Mouse (Mus musculus) kidney, embryonic 15.5 days (tissue): ENCODE measurements around the gene Gm14226. TPM values are rescaled to one million over a fixed set of nuclear protein-coding genes. Genes with fewer than 3 reads are reported as not detected.
"Not testable (repeated sequence)": the region's sequence is repeated elsewhere in the genome, so short reads cannot be mapped to it uniquely, and the experiment has no call there.

Experiments
- ATAC-seq: fragments of 200-750 bp; cut with Nextera tagmentation; replicated peaks from 2 replicates; pipeline ENCODE4 v1.8.0; 2017; ENCODE audit warnings: moderate TSS enrichment; ENCODE audit not compliant: low FRiP score
- H3K27ac ChIP-seq: fragments of 300-500 bp; sonication (generic); 2 replicates; pipeline ENCODE4 v1.5.1; 2015; ENCODE audit warnings: mild to moderate bottlenecking, inconsistent platforms
- H3K27me3 ChIP-seq: fragments of 300-500 bp; sonication (generic); 2 replicates; pipeline ENCODE4 v1.6.1; 2015; ENCODE audit warnings: inconsistent platforms
- H3K36me3 ChIP-seq: fragments of 300-500 bp; sonication (generic); 2 replicates; pipeline ENCODE4 v1.6.1; 2015; ENCODE audit warnings: inconsistent platforms
- H3K4me1 ChIP-seq: fragments of 300-500 bp; sonication (generic); 2 replicates; pipeline ENCODE4 v1.6.1; 2015; ENCODE audit warnings: inconsistent platforms
- H3K4me2 ChIP-seq: fragments of 300-500 bp; sonication (generic); 2 replicates; pipeline ENCODE4 v1.6.1; 2015; ENCODE audit warnings: moderate library complexity, mild to moderate bottlenecking, inconsistent platforms
- H3K4me3 ChIP-seq: fragments of 300-500 bp; sonication (generic); replicated peaks from 2 replicates; pipeline ENCODE4 v1.5.1; 2015; ENCODE audit warnings: mild to moderate bottlenecking, inconsistent platforms
- H3K9ac ChIP-seq: fragments of 300-500 bp; sonication (generic); 2 replicates; pipeline ENCODE4 v1.6.1; 2015; ENCODE audit warnings: mild to moderate bottlenecking, inconsistent platforms
- H3K9me3 ChIP-seq: fragments of 300-500 bp; sonication (generic); replicated peaks from 2 replicates; pipeline ENCODE4 v1.6.1; 2016; ENCODE audit warnings: inconsistent platforms
- WGBS: fragments of 180-500 bp; shearing (Covaris S2); methylation state at CpG from one replicate; pipeline ENCODE4 v1.1.7; 2015; ENCODE audit warnings: mixed read lengths; 5-methylcytosine and 5-hydroxymethylcytosine counted together
- polyA plus RNA-seq: library from polyadenylated mRNA; unstranded; fragments of >200 nt; fragmentation: Nextera tagmentation; extraction: Ambion mirVana; gene quantifications from 2 replicates; pipeline ENCODE4 v1.2.1, GENCODE M21; 2015

Gene Gm14226
- polyA plus RNA-seq, 1 experiment from 2014 or later = 2.0 TPM

DNA sequence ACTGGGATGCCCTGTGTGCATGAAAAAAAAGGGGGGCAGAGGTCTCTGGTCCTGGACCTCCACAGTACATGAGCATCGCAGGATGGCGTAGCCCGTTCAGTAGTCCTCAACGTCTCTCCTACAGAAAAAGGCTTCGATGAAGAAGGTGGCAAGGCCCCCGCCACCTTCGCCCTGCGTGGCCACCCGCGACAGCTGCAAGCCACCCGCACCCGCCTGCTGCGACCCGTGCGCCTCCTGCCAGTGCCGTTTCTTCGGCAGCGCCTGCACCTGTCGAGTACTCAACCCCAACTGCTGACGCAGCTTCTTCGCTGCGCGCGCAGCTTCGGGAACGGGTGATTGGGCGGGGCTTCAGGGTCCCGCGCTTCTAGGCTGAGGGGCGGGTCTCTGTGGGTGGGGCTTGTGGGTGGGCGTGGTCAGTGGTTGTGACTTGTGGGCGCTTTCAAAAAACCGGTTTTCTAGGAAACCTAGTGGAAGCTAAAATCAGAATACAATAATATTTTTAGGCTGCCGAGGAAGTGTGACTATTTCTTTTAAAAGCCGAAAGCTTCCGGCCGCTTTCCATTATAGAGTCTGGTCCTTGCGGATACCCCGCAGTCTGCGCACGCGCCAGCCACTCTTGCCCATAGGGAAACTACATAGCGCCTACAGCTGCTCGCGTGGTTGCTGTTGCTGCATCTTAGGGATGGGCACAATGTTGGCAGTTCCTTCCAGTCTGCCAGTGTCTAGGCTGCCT is 32.6 kb downstream of the Gm14226 start:
- H3K4me2 ChIP-seq = peak overlapping the region; percentile 94
- H3K9me3 ChIP-seq = no peaks in the 10 kb centered on the region
- under 1% methylated on average over 45 of the region's 45 CpGs for WGBS
- peak overlapping the region; percentile 91 for H3K27ac ChIP-seq
- peak overlapping the region; percentile 62 for H3K4me3 ChIP-seq
- H3K9ac ChIP-seq = peak overlapping the region; percentile 65
- 0 out of 2 replicates have a peak, but pooled peaks cover 3% of the 10 kb centered on the region for H3K27me3 ChIP-seq
- peaks cover 17% of the 10 kb centered on the region for H3K4me1 ChIP-seq
- no peaks in the 10 kb centered on the region for H3K36me3 ChIP-seq
- peak; percentile 95 for ATAC-seq

DNA sequence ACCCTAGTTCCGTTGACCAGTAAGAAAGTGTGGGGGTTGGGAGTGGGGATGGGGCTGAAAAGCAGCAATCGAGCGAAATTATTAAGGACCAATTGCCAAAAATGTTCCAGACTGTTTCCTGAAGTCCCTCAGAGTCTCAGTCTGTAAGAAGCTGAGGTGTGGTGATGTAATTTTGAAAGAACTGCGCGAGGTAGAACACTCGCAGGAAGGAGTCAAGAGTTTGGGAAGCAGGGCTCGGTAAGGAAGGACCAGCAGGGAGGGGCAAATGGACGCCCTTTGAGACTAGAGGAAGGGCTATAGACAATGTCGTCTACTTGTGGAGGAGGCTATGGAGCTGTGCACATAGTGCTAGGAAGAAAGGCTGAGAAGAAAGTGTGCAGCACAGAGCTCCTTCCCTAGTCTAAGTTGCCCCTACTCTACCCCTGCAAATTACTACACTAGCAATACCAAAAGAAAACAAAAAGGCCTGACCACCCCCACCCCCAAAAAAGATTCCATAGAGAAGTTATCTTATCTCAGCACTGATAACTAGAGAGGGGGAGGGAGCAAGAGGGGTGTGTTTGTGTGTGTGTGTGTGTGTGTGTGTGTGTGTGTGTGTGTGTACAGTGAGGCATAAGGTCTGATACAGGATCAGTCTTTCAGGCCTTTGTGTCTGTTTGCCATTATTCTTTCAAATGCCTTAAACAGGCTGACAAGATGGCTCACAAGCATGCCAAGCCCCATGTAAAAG is 33.7 kb downstream of the Gm14226 start:
- Histone ChIP-seq H3K4me3 (peak overlapping the region; percentile 62), H3K9me3 (no peaks in the 10 kb centered on the region), H3K27ac (peak overlapping the region; percentile 91), H3K9ac (peak overlapping the region; percentile 51), H3K4me2 (peak overlapping the region; percentile 94), H3K27me3 (0 out of 2 replicates have a peak, but pooled peaks cover 3% of the 10 kb centered on the region), H3K36me3 (no peaks in the 10 kb centered on the region), H3K4me1 (peaks cover 17% of the 10 kb centered on the region)
- WGBS = 17% methylated on average over 9 of the region's 9 CpGs
- ATAC-seq = no peak

DNA sequence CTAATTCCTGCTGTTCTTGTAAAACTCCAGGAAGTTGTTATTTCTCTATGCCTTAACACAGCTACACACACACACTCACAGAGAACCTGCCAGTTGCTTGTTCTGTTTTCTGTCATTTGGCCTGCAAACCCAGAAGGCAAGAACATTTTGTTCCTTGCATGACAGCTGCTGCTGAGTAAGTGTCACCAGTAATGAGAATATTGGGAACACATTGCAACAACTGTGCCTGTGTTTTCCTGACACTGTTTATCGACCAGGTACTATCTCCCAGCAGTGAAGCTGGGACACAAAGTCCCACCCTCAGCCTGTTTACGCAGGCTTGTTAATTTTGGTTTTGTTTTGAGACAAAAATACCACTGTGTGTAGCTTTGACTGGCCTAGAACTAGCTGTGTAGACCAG is 34.6 kb downstream of the Gm14226 start:
- 0 out of 2 replicates have a peak, but pooled peaks cover 3% of the 10 kb centered on the region for H3K27me3 ChIP-seq
- ATAC-seq = no peak
- no peaks in the 10 kb centered on the region for H3K36me3 ChIP-seq

DNA sequence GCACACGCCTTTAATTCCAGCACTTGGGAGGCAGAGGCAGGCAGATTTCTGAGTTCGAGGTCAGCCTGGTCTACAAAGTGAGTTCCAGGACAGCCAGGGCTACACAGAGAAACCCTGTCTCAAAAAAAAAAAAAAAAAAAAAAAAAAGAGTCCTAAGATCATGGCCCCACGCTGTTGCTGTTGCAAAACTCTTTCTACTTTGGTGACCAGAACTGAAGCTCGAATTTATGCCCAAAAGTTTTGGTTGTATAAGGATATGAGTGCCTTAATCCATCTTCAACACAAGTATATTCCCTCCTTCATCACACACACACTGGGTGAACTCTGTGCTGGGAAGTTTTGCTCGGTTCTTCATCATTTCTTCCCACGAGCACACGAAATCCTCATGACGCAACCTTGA is 35.4 kb downstream of the Gm14226 start:
- not testable (repeated sequence) for H3K9ac ChIP-seq, H3K9me3 ChIP-seq, H3K4me2 ChIP-seq, H3K27me3 ChIP-seq, H3K36me3 ChIP-seq, ATAC-seq, H3K27ac ChIP-seq, H3K4me3 ChIP-seq
- H3K4me1 ChIP-seq = peaks cover 17% of the 10 kb centered on the region
- 92% methylated on average over 8 of the region's 8 CpGs for WGBS

More for the DNA sequence above, 34.6 kb downstream of the Gm14226 start:
- no peak overlapping the region for H3K4me3 ChIP-seq
- WGBS = 88% methylated on average over 2 of the region's 2 CpGs
- H3K9me3 ChIP-seq = no peaks in the 10 kb centered on the region
- H3K9ac ChIP-seq = no peak overlapping the region
- H3K4me2 ChIP-seq = no peak overlapping the region
- no peak overlapping the region for H3K27ac ChIP-seq
- H3K4me1 ChIP-seq = peaks cover 17% of the 10 kb centered on the region

DNA sequence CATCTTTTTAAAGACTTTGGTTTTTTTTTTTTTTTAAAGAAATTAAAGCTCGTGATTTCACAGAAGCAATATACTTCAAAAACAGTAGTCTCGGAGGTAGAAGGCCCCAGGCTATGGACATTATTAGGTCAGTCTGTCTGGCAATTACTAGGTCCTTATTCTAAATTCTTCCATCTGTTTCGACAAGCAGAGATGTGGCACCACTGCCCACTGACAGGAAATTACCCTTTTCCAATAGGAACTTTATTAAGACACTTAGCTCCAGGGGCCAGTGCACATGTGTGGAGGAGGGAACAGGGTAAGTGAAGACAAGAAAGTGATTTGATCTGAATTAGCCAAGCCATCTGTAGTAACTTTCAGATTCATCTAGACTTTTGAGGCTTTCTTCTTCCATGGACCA is 36.6 kb downstream of the Gm14226 start:
- Histone ChIP-seq H3K27me3 (no peaks in the 10 kb centered on the region), H3K9me3 (no peaks in the 10 kb centered on the region), H3K4me1 (peaks cover 17% of the 10 kb centered on the region), H3K27ac (no peak overlapping the region), H3K36me3 (peaks cover 7% of the 10 kb centered on the region), H3K9ac (no peak overlapping the region), H3K4me3 (no peak overlapping the region), H3K4me2 (no peak overlapping the region)
- 73% methylated on average over 3 of the region's 3 CpGs for WGBS
- ATAC-seq = no peak

DNA sequence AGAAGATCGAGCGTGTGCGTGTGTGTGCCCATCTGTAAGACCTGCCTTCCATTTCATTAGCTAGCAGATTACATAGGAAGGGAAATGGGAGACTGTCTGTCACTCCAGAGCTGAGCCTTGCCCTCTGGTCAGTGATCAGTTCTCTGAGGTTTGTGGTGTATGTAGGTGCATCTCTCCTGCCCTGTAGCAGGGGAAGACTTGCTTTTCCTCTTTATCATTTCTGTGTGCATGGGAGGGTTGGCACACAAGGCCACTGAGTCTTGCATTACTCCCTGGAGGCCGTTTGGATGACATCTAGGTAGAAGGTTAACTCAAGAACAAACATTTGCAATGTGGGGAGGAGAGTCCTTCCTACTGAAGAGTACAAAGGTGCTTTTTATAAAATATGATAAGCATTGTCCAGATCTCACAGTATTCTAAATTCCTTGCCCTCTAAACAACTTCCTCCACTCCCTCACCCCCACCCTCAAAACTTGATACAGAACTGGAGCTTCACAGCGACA is 38.1 kb downstream of the Gm14226 start:
- no peaks in the 10 kb centered on the region for H3K27me3 ChIP-seq
- WGBS = 72% methylated on average over 5 of the region's 5 CpGs
- no peaks in the 10 kb centered on the region for H3K9me3 ChIP-seq
- ATAC-seq = no peak
- no peak overlapping the region for H3K4me3 ChIP-seq
- H3K4me1 ChIP-seq = peaks cover 9% of the 10 kb centered on the region
- H3K4me2 ChIP-seq = no peak overlapping the region
- H3K36me3 ChIP-seq = peaks cover 15% of the 10 kb centered on the region
- H3K27ac ChIP-seq = no peak overlapping the region
- H3K9ac ChIP-seq = no peak overlapping the region

DNA sequence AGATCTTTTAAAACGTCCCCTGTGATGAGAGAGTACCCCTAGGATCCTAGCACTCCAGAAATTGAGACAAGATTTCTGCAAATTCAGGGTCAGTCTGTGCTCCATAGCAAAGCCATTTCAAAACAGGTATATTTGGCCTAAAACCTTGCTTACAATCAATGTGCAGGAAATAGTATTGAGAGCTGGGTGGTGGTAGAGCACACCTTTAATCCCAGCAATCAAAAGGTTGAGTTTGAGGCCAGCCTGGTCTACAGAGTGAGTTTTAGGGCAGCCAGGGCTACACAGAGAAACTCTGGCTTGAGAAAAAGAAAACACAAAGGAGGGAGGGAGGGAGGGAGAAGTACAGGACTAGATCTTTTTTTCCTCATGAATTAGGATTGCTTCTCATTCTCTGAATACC is 39.3 kb downstream of the Gm14226 start:
- H3K27ac ChIP-seq = no peak overlapping the region
- H3K27me3 ChIP-seq = no peaks in the 10 kb centered on the region
- H3K4me1 ChIP-seq = no peaks in the 10 kb centered on the region
- H3K4me3 ChIP-seq = no peak overlapping the region
- H3K4me2 ChIP-seq = no peak overlapping the region
- no peak overlapping the region for H3K9ac ChIP-seq
- no peak for ATAC-seq
- 60% methylated on average over 1 of the region's 1 CpGs for WGBS
- peaks cover 28% of the 10 kb centered on the region for H3K36me3 ChIP-seq
- H3K9me3 ChIP-seq = no peaks in the 10 kb centered on the region

DNA sequence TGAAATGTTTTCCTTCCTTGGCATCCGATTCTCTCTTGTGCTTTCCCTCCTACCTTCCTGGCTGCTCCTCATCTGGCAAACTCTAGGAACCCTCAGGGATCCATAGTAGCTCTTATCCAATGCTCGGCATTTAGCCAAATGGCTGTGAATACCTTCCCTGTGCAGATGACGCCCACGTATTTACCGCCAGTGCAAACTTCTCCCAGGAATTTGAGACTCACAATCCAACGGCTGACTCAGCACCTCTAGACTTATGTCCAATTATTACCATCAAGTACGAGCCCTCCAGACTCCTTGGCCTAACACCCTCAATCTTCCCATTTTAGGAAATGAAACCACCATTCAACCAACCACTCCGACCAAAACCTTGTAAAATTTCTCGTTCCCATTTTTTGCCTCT is 53.0 kb downstream of the Gm14226 start:
- no peak for ATAC-seq
- 72% methylated on average over 9 of the region's 9 CpGs for WGBS

DNA sequence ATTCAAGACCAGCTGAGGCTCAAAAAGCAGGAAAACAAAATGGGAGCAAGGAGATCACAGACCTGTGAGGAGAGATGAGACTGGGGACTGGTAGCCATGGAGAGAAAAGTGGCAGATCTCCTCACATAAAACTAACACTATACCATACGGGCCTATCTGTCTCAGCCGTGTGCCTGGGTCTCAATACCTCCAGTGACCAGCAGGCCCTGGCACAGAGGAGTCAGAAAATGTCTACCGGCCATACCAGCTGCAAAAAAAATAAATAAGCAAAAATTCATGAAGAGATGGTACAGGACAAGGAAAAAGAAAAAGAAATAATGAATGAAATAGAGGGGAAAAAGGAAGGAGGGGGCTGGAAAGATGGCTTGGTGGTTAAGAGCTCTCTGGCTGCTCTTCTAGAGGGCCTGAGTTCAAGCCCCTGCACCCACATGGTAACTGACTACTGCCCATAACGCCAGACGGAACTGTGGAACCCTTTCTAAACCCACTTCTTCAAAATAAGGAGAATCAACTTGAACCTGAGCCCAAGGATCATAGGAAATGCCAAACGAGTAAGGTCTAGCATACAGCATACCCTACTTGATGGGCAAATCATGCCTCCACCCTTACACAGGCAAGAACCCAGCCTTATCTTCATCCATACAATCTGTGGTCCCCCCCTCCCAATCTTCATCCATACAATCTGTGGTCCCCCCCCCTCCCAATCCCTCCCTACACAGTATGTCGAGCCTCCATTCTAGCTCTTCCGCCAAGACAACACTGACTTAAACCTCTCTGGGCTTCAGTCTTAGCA is 54.5 kb downstream of the Gm14226 start:
- WGBS = 80% methylated on average over 8 of the region's 8 CpGs
- H3K4me3 ChIP-seq = peak overlapping the region; percentile 67
- peaks cover 34% of the 10 kb centered on the region for H3K4me1 ChIP-seq
- no peaks in the 10 kb centered on the region for H3K27me3 ChIP-seq
- peaks cover 15% of the 10 kb centered on the region for H3K36me3 ChIP-seq
- H3K4me2 ChIP-seq = peak overlapping the region; percentile 72
- no peak overlapping the region for H3K27ac ChIP-seq
- H3K9me3 ChIP-seq = no peaks in the 10 kb centered on the region
- no peak overlapping the region for H3K9ac ChIP-seq
- ATAC-seq = no peak

More for the DNA sequence above, 53.0 kb downstream of the Gm14226 start:
- no peak overlapping the region for H3K4me2 ChIP-seq
- no peaks in the 10 kb centered on the region for H3K27me3 ChIP-seq
- no peak overlapping the region for H3K9ac ChIP-seq
- peaks cover 30% of the 10 kb centered on the region for H3K36me3 ChIP-seq
- no peak overlapping the region for H3K27ac ChIP-seq
- no peak overlapping the region for H3K4me3 ChIP-seq
- H3K4me1 ChIP-seq = peaks cover 34% of the 10 kb centered on the region
- no peaks in the 10 kb centered on the region for H3K9me3 ChIP-seq

DNA sequence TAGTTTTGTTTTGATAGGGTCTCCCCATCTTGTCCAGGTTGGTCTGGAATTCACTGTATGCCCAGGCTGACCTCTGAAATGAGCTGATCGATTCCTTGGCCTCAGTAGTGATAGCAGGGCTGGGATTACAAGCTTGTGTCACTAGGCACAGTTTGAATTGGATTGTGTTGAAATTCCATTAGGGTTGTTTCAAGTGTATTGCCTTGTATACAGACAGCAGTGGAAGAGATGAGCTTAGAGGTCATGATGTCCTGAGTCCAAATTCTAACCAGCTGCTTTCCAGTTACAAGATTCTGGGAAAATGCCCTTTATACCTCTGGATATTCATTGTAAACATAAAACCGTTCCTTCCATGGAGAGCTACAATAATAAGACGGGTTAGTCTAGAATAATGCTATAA is 55.3 kb downstream of the Gm14226 start:
- peaks cover 7% of the 10 kb centered on the region for H3K36me3 ChIP-seq
- peaks cover 34% of the 10 kb centered on the region for H3K4me1 ChIP-seq
- peak overlapping the region; percentile 86 for H3K27ac ChIP-seq
- no peaks in the 10 kb centered on the region for H3K27me3 ChIP-seq
- H3K9me3 ChIP-seq = no peaks in the 10 kb centered on the region
- peak overlapping the region; percentile 67 for H3K9ac ChIP-seq
- peak overlapping the region; percentile 72 for H3K4me2 ChIP-seq
- WGBS = 24% methylated on average over 3 of the region's 3 CpGs
- ATAC-seq = no peak
- peak overlapping the region; percentile 67 for H3K4me3 ChIP-seq

DNA sequence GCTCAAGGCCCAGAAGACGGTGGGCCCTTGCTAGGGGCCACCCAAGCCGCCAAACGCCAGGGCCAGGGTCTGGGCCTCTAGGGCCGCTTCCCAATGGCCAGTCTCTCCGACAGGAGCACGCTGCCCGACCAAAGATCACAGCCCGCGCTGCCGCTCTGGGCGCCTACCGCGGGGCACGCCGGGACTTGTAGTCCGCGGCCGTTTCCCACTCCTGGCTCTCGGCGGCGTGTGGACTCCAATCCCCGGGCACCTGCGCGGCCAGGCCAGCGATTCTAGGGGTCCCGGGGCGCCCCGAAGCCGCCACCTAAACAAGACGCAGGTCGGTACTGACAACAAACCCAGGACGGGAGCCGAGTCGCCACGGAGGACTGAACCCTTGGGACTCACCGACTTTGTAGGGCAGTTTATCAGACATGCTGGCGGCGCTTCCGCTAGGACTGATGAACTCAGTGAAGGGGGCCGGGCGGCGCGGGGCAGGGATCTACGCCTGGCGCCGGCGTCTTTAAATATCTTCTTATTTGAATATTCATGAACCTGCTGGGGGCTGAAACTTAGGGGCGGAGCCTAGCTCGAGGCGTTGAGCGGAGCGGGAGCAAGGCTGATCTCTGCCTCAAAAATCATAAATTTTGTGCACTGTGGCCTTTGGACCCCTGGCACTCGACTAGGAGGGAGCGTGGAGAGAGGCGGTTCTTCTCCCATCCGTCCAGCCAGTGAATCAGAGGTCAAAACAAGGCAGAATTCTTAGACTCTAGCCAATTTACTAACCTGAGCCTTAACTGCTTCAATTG is 56.1 kb downstream of the Gm14226 start, which contains the start of gene Ahcy:
Gene Ahcy, minus strand, starts transcription at position 520 of the 788 bp plus-strand sequence.
- Histone ChIP-seq H3K36me3 (0 out of 2 replicates have a peak, but pooled peaks cover under 1% of the 10 kb centered on the region), H3K27ac (peak within 1 kb of the TSS; percentile 86), H3K9ac (peak within 1 kb of the TSS; percentile 67), H3K9me3 (no peaks in the 10 kb centered on the region), H3K4me3 (peak within 1 kb of the TSS; percentile 67), H3K4me2 (peak within 1 kb of the TSS; percentile 72), H3K27me3 (no peaks in the 10 kb centered on the region), H3K4me1 (peaks cover 34% of the 10 kb centered on the region)
- WGBS = under 1% methylated on average over 56 of the region's 56 CpGs
- ATAC-seq = peak; percentile 96
